Mouse (Mus musculus) liver (tissue): ENCODE measurements at regions not wholly inside any gene's neighbourhood (a gene's known extent, or its start where the extent isn't known, plus 50 kb on each side); places are given as distances from the start of the nearest gene placed in this dataset.
"Not testable (repeated sequence)": the region's sequence is repeated elsewhere in the genome, so short reads cannot be mapped to it uniquely, and the experiment has no call there.

Experiments
- DNase-seq: peaks from one replicate; pipeline ENCODE4 v3.0.0-alpha.2; 2020; ENCODE audit warnings: mixed read lengths

- DNase-seq: no peak
These were observed 82.8 kb downstream of the Ddx11 start for GRCm38 (mm10) chr17:66206074-66206473.

GRCm38 (mm10) chr17:66207653-66208497, 84.6 kb downstream of the Ddx11 start:
- not testable (repeated sequence) for DNase-seq

- not testable (repeated sequence) for DNase-seq
These were observed 85.6 kb downstream of the Ddx11 start for GRCm38 (mm10) chr17:66208803-66209515.

DNA sequence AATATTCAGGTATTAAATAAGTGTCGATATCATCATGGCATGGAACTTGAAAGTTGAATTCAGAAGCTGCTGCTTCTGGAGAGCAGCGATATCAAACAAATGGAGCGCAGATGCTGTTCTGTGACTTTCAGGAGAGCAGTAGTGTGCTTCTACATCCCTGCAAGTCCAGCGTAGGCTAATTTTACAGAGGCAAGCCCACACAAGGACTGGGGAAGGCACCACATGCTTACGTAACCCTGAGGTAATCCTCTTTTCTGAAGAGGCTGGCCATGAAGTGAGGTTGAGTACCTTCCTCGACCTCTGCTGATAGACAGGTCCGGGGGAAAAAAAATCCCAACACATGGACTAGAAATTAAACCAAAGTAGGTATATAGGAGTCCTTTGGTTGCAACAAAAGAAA, 88.2 kb downstream of the Ddx11 start:
- no peak for DNase-seq

GRCm38 (mm10) chr17:66212616-66213015, 89.3 kb downstream of the Ddx11 start:
- no peak for DNase-seq

DNA sequence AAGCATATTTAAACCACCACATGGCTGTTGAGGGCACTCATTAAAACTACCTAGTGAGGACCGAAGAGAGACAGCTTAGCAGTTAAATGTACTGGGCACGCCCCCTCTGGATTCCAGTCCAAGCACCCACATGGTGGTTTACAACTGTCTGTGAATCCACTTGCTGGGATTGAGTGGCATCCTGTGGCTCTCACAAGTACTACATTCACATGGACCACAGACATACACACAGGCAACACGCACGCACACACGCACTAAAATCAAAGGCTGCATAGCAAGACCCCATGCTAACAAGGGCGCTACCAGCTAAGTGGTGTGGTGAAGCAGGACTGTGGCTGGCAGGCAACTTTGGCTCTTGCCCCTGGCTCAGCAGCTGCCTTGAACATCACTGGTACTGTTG, 95.0 kb downstream of the Ddx11 start:
- no peak for DNase-seq

GRCm38 (mm10) chr17:66219669-66220435, 96.5 kb downstream of the Ddx11 start:
- DNase-seq: no peak

GRCm38 (mm10) chr17:66221256-66221655, 97.9 kb downstream of the Ddx11 start:
- DNase-seq: peak; percentile 66

DNA sequence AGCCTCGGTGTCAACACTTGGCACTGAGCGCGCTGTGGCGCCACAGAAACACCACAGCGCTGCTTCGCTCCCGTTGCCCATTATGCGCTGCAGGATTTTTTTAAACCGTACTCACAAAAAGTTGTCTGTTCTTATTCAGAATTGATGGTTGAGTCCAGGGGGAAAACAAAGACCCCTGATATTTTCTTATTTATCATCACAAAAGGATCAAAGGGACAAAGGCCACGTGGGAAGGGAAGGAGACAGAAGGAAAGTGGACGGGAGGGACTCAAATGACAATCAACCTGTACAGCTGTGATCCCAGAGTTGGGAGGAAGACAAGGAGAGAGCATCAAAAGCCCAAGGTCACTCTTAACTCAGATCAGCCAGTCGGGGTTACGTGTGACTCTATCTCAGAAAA, 100.4 kb downstream of the Ddx11 start:
- no peak for DNase-seq

DNA sequence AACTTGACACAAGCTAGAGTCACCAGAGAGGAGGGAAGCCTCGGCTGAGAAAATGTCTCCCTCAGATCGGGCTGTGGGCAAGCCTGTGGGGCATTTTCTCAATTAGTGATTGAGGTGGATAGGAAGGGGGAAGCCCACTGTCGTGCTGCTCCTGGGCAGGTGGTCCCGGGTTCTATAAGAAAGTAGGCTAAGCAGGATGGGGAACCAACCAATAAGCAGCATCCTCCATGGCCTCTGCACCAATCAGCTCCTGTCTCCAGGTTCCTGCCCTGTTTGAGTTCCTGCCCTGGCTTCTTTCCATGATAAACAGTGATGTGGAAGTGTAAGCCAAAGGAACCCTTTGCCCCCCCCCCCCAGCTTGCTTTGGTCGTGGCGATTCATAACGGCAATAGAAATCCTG, 100.9 kb downstream of the Ddx11 start:
- no peak for DNase-seq

GRCm38 (mm10) chr17:66232391-66232790, 109.1 kb downstream of the Ddx11 start:
- no peak for DNase-seq

GRCm38 (mm10) chr17:66232891-66233421, 109.6 kb downstream of the Ddx11 start:
- DNase-seq: no peak

GRCm38 (mm10) chr17:66233451-66233951, 110.2 kb downstream of the Ddx11 start:
- no peak for DNase-seq

GRCm38 (mm10) chr17:66234432-66234831, 111.1 kb downstream of the Ddx11 start:
- DNase-seq: no peak

- DNase-seq: peak; percentile 77
These were observed 111.9 kb downstream of the Ddx11 start for GRCm38 (mm10) chr17:66235096-66235805.

- no peak for DNase-seq
These were observed 112.6 kb downstream of the Ddx11 start for GRCm38 (mm10) chr17:66235806-66236335.

DNA sequence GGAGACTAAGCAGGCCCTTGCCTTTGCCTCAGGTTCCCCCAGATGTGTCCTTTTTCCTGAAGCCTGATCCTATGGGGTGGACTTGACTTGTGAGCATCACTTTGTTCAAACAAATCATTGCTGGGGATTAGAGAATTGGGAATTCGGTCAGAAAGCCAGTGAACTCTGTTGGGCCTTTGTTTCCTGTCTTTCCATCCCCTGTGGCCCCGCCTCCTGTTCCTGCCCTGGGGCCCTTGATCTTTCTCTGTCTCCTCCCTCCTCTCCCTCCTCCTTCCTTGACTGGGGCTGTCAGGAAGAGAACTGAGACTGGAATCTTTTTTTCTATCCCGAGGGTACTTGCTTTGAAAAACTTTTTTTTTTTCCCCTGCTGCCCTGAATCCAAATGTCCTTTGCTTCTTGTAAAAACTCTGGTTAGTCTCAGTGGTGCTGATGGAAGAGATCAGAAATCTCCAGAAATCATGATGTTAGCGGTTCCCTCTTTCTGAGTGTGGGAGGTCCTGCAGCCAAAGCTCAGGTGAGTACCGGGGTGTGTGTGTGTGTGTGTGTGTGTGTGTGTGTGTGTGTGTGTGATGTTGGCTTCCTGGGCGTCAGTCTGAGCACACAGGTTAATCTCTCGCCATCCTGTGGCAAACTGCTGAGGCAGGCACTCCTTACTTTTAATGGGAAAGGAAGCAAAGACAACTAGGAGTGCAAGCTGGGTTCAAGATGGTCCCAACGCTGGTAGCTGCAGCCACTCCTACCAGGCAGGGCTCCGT, 118.7 kb downstream of the Ddx11 start:
- DNase-seq: peak; percentile 19

GRCm38 (mm10) chr17:66244183-66244582, 120.9 kb downstream of the Ddx11 start:
- DNase-seq: no peak

DNA sequence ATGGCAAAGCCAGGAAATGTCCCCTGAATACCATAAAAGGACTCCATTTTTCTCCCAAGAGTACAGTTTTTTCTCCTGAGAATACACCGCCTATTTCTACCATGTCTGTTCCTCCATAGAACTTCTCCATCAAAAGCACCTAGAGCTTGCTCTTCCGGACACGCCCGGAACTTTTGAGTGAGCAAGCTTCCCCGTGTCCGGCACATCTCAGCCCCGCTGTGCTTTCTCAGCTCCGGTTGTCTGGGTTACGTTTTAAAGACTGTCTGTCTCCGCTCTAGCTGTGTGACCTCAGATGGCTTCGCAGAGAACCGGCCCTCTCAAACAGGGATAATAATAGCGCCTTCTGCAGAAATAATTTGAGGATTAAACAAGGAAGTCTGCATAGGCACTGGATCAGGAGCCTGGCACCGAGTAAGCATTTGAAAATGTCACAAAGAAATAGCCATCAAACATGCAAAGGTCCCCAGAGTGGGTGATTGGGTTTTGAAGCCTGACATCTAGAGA, 122.8 kb downstream of the Ddx11 start:
- DNase-seq: no peak

DNA sequence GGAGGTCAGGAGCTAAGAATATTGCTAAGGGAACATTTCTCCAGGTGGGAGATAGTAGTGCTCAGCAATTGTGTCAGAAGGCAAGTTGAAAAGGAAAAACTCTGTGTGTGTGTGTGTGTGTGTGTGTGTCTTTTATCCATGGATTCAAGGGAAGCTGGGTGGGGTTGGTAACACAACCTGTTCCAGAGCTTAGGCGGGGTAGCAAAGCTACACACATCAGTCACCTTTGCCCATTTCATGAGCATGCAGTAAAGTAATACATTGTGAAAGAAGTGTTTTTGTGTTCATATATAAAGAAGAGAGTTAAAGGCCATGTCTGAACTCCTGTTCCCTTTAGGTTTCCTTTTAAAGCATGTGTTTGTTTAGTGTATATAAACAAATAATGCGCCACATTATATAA, 128.2 kb downstream of the Ddx11 start:
- no peak for DNase-seq

- no peak for DNase-seq
These were observed 129.6 kb downstream of the Ddx11 start for GRCm38 (mm10) chr17:66252926-66253325.
